Mouse (Mus musculus): ENCODE results near the gene Iqschfp.

The Iqschfp gene

DNA sequence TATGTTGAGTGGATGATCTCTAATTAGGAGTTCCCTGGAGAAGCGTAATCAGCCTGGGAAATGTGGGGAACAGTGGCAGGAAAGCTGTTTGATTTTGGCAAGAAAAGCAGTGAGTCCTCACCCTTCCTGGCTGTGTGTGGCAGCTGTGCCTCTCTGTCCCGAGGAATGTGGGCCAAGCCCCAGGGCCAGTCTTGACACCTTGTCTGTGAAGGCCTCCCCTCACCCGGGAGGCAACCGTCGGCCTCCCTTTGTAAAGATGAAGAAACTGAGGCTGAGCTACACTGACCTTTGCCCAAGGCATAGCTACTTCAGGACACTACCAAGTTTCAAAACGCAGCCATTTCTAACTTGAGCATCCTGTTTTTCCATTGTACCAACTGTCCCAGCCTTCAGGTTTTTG lies 653.9 kb downstream of the Iqschfp start:
- no peak for DNase-seq

DNA sequence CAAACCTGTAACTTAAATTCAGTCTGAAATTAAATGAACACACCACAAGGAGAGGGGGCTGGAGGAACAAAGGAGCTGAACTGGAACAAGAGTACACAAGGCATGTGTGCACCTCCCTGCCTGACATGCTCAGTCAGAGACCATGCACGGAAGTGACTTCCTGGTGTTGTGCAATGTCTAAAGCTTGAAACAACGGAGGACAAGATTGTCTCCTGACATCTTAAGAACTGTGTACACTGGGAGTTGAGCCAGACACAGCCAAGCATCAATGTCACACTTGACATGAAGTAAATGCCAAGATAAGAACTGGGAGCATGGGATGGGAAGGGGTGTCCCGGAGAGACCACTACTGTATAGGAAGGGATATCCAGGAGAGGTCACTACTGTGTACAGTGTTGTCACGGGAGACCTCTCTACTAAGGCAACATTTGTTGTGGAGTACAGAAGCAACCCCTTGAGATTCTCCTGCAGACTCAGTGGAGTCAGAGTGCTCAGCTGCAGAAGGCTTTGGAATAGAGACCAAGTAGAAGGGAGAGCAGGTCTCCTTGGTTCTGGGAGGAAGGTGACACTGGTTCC lies 663.1 kb downstream of the Iqschfp start:
- no peak for DNase-seq

DNA sequence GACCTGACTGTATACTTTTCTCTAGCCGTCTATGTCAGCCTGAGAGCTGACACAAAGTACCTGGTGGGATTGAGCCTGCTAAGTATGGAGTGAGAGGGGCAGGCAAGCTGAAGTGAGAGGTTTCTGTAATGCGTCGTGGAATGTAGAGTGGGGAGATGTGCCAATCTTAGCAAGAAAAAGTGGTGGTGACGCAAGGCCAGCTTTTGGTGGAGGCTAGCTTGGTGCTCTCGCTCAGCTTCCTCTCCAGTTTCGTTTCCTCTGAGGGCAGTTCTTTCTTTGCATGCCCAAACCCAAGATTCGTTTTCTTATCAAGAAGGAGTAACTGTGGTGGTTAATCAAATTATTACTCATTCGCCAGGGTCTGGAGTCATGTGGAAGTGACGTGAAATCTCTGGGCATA lies 664.9 kb downstream of the Iqschfp start:
- no peak for DNase-seq

DNA sequence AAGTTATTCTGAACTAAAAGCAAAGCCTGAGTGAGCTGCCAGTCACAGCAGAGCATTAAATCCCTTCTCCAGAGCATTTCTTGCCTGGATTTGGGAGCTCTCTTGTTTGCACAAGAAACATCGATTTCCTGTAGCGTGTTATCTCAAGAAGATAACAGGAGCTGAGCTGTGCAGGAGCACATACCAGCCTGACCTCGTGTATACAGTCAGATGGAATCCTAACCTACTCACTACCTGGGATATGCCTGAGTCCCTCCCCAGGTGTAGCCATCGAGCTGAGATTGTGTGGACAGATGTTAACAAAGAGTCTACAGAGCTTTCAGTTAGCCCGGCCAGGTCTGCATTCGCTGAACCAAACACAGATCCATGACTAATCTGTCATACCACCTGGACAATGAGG lies 666.7 kb downstream of the Iqschfp start:
- DNase-seq = no peak

DNA sequence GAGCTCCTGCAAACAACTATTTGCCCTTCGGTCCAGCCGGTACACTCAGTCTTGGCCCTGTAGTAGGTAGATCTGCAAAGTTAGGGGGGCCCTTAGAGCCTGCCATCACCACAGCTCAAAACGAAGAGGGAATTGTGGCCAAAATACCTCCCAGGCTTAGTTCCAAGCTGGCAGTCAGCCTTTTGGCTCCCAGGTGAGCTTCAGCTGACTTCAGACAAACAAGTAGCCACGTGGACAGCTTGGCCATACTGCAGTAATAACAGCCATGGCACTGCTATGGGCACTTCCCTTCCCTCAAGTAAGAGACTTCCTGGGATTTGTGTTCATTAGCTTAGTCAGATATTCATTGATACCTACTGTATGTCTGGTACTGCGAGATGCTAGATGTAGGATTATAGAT lies 668.0 kb downstream of the Iqschfp start:
- DNase-seq = no peak

DNA sequence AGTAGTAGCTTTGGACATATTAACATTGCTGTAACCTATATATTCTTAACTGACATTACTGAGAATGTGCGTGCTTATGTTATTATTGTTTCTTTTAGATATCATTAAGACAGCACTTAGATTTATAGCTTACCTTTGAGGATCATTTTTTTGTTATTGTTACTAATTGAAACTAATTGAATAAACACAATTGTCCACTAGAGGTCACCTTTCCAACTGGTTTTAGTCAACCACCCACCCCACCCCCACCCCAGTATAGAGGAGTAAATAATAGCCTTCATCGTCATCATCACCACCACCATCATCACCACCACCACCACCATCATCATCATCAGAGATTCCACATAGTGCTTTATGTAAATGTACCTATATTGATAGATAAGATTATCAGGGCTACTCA lies 670.8 kb downstream of the Iqschfp start:
- no peak for DNase-seq

DNA sequence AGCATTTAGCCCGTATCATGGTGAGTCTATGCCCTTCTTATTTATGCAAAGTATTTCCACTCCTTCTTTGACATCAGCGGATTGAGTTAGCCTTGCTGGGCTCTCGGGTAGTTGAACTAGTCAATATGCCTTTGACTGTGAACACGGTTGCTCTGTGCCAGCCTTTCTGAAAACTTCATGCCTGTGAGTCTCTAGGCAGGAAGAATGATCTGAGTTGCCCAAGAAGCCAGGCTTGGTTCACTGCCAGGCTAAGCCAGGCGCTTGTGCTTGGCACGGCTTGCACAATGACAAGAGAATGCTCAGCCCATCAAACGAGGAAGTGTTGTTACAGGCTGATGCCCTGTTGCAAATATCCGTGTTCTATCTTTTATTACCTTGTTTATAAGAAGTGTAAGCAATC lies 671.9 kb downstream of the Iqschfp start:
- DNase-seq = no peak

DNA sequence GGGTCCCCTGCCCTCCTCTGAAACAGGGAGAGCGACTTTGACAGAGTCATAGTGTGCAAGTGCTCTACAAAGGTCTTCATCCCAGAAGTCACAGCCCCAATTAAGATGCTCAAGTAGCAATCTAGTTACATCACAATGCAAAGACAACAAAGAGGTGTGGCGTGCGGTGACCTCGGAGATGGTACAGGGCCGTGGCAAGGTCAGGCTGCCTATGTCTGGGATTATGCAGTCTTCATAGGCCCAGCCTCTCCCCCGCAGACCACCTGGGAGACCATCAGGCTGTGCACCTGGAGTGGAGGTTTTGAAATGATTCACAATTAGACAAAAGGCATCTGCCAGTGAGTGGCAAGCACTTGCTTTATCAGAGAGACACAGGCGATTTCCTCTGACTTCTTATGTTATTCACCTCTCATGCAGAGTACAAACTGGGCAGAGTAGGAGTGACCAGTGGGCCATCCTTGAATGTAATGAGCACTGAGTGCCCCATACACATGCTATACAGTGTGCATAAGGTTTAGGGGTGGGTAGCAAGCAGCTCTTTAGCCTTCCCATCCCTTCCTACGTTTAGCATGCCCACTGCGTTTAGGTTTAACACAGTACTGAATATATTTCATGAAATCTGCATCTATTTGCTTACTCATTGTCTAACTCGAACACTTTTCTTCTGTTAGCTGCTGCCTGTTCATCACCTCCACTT lies 673.1 kb downstream of the Iqschfp start:
- DNase-seq = no peak

DNA sequence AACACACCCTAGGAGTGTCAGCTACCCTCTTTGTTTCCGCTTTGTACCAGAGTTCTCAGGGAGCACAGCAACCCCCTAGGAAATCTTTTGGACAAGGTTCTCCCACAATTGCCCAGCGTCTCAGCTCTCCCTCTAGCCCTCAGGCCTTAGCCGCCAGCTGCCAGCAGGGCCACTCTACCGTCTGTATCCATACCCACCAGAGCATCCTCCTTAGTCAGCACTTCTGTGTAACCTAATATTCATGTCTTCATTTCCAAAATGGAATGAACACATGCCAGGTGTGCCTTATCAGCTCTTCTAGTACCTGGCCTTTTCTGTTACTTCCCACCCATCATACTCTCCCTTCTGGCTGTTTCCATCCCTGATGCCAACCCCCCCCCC lies 673.6 kb downstream of the Iqschfp start:
- DNase-seq = no peak

DNA sequence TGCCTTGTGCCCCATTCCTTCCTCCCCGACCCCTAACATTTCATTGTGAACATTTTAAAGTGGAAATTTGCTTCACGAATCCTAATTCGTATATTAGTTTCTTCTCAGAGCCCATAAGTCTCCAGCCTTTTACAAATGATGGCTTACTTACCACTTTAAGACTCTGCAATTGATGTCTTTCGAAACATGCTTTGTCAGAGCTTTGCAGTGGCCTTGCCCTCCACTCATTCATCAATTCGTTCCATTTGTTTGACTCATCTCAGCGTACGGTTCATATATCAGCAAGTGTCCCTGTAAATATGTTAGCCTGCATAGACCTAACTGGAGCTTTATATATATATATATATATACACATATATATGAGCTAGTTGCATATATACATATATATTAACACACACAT lies 675.5 kb downstream of the Iqschfp start:
- DNase-seq = no peak

DNA sequence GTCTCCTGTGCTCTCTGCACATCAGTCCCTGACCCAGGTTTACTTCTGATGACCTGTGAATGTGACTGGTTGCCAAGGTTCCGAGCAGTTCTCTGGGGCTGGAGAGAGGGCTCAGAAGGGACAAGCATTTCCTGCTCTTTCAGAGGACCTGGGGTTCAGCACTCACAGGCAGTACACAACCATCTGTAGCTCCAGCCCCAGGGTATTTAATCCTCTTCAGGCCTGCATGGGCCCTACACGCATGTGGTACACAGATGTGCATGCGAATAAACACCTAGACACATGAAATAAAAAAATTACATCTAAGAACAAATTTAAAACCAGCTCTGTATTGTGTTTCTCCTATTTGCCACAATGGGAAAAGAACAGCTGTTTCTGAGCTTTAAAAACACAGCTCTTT lies 676.1 kb downstream of the Iqschfp start:
- no peak for DNase-seq

DNA sequence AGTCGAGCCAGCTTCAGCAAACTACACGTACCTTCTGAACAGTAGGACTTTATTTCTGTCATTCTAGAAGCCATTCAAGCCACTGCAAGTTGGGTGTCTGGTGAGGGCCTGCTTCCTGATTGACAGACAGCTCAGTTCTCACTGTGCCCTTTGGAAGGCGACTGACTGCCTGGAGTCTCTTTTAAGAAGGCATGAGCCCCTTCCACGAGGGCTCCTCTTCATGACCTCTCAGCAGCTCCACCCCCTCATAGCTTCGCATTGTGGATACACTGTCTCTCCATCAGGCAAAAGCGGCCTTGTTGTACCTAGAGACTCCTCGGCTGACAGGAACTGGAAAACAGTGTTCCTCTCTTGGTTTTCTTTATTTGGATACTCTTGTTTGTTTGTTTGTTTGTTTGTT lies 676.7 kb downstream of the Iqschfp start:
- DNase-seq = no peak

DNA sequence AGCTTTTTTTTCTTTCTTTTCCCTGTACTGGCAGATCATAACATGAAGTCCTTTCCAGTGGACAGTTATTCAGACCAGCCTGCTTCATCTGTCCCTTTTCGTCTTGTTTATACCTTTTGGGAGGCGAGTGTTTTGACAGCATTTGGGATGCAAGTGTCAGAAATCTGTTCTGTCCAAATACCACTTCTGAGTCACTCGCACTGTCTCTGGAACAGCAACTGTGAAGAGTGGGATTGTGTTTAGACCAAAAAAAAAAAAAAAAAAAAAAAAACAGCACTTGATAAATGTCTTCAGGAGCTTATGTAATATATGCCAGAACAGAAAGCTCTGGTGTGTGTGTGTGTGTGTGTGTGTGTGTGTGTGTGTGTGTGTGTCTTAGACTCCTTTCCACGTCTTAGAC lies 678.3 kb downstream of the Iqschfp start:
- DNase-seq = no peak

DNA sequence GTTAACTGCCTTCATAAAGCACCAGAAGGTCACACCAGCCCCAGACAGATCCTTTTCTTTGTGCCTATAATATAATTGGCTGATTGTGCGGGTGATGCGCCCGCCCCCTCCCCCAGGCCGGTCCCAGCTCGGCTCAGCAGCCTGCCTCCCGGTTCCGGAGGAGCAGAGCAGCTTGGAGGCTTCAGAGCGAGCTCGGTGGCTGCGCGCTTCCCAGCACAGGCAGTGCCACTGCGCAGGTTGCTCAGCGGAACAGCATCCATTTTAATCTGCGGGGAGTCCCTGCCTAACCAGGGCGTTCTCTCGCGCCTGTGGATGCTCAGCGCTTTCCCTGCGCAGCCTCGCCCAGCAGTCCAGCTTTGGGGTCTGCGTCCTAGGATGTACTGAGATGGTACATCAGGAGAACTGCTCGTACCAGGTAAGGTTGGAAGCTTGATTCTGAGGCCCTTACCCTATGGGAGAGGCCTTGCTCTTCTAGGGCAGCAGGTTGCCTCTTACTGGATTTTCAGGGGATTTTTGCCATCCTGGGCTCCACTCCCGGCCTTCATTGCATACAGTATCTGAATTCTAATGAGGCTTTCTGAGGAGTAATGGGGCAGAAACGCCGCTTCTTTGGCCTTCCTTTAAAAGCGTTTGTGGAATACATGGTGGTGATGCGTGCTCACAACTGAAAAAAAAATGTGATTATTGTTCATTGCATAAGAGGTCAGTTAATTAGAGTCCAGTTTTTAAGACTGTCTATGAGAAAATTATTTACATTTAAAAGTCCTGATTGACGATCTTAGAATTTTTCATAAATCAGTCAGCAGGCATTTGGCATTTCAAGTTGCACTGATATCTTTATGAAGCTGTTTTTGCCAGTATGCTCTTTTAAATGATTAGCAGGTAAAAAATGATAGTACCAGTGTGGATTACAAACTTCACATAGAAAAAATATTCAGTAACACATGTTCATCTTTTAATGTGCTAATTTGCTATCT lies 680.5 kb downstream of the Iqschfp start:
- no peak for DNase-seq

DNA sequence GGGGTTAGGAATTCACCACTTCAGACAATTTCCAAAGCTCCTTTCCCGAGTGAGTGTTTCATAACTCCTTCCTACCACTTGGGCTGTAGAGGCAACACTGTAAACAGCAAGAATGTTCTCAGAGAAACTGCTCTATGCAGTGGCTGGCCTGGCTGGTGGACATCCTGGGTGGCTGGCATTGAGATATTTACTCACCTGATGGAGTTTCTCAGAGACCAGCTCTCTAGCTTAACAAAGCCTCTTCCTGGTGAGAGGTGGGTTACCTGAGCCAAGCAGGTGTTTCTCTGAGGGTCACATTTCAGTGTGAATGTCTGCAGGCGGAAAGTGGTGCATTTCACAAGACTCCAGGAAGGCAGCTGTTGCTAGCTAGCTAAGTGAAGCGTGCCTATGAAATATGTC lies 681.2 kb downstream of the Iqschfp start:
- no peak for DNase-seq

DNA sequence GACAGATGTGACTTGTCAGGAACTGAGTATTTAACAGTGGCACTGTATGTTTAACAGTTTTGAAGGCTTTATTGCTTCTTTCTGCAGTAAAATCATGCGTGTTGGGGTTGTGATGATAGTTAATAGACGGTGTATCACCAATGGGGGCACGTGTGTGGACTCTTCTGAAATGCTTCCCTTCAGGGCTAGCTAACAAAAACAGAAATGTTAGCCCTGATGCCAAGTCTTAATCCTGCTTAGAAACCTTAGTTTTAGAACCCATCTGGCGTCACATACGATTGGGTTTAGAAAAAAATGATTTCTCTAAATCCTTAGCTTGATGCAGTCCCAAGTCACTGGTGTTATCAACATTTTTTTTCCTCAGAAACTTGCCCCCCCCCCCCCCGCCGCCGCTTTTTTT lies 682.1 kb downstream of the Iqschfp start:
- DNase-seq = no peak

DNA sequence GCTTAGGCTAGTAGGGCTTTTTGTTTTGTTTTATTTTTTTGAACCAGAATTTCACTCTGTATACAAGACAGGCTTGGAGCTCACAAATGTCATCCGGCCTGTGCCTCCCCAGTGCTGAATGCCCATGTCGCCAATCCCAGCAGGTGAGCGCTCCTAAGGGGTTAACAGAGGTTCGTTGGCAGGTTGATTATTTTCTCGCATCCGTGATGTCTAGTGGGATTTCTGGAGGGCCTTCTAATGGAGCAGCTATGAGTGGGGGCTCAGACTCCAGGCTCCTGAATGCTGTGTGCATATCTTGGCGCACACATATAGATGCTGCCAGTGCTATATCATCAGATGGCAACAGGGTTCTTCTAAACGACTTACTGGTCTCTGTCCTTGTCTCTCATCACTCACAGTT lies 682.5 kb downstream of the Iqschfp start:
- no peak for DNase-seq

DNA sequence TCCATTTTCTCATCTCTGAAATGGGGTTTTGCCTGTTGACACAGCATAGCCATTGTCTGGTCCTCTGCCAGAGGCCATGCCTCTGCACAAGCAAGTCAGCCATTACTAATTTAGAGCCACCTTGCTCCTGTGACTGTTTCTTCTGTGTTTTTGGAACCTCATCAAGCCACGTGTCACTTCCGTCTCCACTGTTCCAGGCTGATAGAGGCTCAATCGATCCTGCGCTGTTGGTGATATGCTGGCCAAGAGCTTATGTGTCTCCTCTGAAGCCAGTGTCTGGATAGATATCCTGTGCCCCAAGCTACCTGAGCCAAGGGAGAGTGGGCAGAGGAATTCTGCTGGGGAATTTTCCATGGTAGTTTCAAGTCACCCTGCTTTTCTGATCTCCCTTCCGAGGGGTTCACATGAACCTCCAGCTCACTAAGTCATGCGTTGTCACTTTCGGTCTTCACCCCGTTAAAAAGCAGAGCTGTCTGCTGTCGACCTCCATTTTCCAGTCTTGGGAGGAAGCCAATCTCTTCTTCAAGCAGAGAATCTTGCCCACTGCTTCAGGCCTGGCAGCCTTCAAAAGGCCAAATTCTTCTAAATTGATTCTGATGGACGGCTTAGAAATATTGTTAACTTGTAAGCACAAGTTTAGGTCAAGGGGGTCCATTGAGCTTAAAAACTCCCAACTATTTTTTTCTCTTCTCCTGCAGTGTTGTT lies 683.8 kb downstream of the Iqschfp start:
- DNase-seq = no peak

DNA sequence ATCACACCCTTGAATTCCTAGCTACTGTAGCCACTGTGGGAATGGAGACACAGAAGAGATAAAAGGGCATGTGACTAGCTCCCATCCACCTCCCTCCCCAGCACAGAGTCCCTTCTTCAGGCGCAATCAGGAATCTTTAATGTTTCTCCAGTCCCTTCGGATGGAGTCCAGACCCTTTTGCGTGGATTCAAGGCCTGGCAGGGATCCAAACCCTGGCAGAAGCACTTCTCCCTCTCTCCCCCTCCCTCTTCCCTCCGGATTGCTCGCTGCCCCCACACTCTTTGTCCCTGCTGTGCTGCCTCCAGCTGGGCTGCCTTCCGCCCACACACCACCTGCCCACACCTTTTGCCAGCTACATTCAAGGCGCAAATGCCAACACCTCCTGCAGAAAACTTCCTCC lies 684.4 kb downstream of the Iqschfp start:
- DNase-seq = no peak

DNA sequence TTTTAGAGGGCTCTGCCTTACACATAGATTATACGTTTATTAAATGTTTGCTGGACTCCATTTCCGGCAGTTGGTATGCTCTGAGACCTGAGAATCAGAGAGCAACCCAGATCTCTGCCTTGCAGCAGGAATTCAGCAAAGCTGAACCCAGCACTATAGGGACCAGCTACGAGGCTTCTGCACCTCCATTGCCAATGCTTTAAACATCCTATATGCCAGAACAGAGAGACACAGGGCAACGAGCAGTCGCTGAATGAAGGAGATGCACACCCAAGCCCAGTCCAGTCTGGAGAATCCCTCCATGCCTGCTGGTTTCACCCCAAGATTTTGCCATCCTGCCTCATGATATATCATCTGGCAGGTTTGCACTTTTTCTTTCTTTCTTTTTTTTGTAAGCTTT lies 684.9 kb downstream of the Iqschfp start:
- DNase-seq = no peak

DNA sequence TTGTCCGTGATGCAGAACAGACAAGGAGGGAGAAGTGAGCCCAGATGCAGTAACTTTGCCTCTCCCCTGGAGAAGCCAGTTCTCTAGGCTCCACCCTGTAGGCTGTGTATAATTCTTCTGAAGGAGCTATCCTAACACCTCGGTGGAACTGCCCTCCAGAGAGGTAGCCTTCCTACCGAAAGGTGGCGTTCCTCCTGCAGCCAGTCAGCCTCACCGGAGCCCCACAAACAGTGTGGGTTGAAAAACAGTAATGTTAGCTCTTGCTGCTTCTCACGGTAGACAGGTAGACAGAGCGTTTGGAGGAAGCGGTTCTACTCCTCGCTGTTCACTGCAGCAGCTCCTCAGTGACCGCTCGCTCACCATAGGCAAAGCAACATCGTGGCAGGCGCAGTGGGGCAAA lies 689.6 kb downstream of the Iqschfp start:
- DNase-seq = no peak

DNA sequence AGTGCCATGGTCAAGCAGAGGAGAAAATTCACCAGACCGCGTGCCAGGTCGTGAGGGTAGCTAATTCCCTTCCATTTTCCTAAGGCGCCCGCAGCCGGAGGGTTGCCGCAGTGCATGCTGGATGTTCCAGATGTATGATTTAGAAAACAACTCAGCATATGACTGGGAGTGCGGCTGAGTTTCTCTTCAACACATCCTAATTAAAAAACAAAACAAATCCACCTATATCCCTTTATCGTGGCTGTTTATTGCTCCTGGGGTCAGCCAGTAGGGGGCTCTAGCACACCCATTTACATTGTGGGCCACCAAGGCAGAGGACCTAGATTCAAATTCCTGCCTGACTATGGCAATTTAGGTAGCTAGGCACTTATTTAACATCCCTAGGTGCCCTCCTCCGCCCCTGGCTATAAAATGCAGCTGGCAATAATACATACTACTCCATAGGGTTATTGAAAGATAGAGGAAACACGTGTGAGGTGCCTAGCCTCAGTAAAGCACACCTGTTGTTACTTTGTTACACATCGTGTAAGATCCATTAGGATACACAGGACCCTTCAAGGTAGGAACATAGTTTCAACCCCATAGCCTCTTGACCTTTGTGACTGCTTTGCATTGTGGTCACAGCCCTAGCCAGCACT lies 690.2 kb downstream of the Iqschfp start:
- peak; percentile 14 to 18 for DNase-seq
